Mouse (Mus musculus): Measurements from ENCODE around the gene Grb2.

The Grb2 gene

GRCm38 (mm10) chr11:115708209-115708876 is at the start of gene Grb2:
Grb2 (minus strand) TSS chr11:115708597.
- peak; percentile 97 for DNase-seq

- DNase-seq = no peak
These were observed 45.1 kb upstream of the Grb2 start for GRCm38 (mm10) chr11:115753485-115753884.

- DNase-seq = no peak
These were observed 44.3 kb upstream of the Grb2 start for GRCm38 (mm10) chr11:115752653-115753052.

DNA sequence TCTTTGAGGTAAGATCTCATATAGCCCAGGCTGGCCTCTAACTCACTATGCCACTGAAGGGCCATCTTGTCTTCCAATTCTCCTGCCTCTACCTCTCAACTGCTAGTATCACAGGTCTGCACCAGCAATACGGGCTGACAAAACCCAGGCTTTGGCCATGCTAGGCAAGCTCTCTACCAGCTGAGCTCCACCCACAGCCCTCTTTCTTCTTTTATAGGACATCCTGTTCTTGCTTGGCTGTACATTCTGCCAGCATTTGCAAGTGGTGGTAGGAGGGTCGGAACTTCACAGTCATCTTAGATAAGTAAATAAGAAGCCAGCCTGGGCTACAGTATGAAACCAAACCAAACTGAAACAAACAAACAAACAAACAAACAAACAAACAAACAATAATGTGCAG is 43.3 kb upstream of the Grb2 start:
- no peak for DNase-seq

DNA sequence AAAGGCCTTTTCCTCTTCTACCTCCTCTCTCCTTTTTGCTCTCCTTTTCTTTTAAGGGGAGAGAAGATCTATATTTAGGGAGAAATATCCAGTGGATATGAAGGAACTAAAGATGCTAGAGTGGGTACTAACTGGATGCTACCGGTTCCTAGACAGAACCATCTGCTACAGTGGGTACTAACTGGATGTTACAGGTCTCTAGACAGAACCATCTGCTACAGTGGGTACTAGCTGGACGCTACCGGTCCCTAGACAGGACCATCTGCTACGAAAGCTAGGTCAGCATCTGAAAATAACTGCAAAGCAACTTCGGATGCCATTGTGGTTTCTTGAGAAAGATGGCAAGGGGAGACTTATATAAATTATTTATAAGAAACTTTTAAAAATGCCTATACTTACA is 41.4 kb upstream of the Grb2 start:
- DNase-seq = no peak

DNA sequence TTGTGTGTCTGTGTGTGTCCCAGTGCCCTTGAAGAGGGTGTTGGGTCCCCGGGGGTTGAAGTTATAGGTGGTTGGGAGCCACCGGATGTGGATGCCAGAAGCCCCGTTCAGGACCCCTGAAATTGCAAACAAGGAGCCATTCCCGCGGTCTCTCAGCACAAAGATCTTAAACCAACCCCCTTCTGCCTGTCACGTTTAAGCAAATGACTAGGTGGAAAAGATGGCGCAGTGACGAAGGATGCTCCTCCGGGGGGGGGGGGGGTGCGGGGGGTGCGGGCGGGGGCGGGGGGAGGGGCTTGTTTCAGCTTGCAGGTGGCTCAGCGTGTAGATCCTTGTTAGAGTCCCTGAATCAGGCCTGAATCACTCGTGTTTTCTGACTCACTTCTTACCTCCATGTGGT is 39.0 kb upstream of the Grb2 start:
- no peak for DNase-seq

- DNase-seq = no peak
These were observed 38.4 kb upstream of the Grb2 start for GRCm38 (mm10) chr11:115746762-115747161.

DNA sequence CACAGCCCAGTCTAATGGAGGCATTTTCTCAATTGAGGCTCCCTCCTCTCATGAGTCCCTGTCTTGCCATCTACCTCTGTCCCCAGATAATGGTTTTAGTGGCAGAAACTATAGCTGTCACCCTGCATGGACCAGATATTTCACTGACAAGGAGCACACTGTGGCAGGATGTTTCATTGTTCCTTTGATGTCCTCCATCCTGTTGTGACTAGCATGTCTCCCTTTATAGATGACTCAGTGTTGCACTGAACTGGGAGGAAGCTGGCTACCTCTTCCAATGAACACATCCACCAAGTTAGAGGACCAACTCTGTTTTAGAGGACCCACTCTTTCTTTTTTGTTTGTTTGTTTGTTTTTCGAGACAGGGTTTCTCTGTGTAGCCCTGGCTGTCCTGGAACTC is 37.7 kb upstream of the Grb2 start:
- DNase-seq = no peak

- no peak for DNase-seq
These were observed 36.0 kb upstream of the Grb2 start for GRCm38 (mm10) chr11:115744385-115744784.

- no peak for DNase-seq
These were observed 34.5 kb upstream of the Grb2 start for GRCm38 (mm10) chr11:115742926-115743325.

GRCm38 (mm10) chr11:115741070-115741469 is 32.7 kb upstream of the Grb2 start:
- DNase-seq = no peak

DNA sequence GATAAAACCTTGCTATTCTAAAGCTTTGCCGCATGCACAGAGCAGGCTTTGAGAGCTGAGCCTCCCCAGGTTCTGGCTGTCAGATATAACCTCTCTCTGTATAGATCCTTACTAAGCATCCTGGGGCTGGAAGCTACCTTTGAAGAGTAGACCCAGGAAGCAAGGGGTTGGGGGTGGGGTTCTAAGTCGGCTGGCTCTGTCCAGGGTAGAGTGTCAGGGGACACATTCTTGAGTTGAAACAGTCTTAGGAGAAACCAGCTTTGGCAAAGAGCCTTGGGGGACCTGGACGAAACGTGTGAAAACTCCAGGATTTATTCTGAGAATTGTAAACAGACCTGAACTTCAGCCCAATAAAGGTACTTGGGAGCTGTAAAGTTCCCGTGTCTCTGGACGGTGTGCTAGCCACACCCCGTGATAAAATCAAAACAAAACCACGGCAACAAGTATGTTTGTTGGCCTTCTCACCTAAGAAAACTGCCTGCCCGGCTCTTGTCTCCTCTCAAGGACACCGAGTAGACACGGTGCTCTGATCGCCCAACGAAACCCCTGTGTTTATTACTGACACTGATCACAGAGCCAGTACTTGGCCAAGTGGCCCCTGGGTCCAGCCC is 30.0 kb upstream of the Grb2 start:
- no peak for DNase-seq

DNA sequence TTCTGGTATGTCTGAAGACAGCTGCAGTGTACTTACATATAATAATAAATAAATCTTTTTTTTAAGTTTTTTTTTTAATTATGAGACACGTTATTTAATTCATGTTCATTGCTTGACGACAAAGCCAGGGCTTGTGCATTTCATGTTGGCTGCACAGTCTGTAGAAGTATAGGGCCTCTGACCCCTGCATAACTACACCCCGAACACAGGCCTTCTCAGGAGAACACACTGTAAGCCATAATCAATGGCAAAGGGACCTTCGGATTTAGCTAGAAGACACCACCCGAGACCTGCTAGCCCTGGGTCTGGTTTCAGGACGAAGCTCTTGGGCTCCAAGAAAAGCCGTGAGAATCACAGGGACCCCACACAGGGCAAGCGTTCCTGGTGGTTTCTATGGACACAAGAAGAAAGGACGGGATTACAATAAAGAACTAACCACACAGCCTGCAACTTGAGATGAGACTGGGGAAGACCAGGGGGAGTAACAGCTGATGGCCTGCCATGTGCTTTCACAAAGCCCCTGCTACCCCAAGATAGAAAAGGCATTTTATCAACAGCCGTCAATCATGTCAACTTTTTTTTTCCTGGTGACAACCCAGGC is 29.3 kb upstream of the Grb2 start:
- no peak for DNase-seq

DNA sequence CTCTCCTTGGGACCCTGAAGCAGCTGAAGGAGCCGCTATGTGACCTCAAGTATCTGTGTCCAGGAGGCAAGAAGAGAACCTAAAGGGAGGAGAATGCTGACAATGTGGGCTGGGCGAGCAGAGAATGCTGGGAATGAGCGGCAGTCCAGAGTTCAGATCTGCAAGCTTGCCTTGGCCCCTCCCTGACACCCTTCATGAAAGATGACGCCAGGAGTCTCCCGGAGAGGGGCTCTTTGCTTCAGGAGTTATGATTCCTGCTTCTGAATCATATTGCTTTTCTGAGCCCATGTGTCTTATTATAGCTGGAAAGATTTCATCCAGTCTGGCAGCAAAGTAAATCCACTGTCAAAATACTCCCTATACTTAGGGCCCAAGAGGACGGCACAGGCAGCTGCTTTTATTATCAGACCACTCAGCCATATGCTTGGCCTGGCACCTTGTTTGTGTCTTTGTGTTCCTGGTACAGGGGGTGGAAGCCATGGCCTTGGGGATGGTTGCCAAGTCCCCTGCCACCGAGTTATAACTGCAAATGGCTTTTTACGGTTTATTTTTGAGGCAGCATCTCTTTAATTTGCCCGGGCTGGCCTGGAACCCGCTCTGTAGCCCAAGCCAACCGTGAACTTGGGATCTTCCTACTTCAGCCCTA is 25.8 kb upstream of the Grb2 start:
- no peak for DNase-seq

- no peak for DNase-seq
These were observed 14.8 kb upstream of the Grb2 start for GRCm38 (mm10) chr11:115723231-115723630.

- DNase-seq = peak; percentile 76
These were observed 14.2 kb upstream of the Grb2 start for GRCm38 (mm10) chr11:115722638-115723037.

DNA sequence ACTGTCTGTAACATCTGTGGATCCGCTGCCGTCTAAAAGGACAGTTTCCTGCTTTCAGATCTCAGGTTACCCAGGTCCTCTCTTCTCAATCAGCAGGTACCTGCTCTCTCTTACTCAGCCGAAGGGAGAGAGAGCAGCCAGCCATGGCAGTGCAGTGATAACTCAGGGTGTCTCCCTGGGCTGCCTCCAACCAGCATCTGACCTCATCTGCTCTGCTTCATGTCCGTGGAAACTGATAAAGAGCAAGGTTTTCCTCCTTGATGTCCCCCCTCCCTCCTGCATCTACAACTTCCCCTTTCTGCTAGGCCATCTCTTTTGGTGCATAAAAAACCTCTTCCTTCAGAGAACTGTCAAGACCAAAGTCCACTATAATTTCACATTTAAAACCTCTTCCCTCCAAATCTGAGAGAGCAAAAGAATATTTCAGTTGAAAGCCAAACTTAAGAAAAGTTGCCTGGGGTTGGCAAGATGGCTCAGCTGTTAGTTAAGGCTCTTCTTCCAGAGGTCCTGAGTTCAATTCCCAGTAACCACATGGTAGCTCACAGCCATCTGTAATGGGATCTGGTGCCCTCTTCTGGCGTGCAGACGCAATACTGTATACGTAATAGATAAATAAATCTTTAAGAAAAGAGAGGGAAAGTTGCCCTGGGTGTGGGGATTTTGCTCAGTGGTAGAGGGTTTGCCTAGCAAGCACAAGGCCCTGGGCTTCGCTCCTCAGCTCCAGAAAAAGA is 9.4 kb upstream of the Grb2 start:
- DNase-seq = no peak

GRCm38 (mm10) chr11:115716410-115717338 is 8.3 kb upstream of the Grb2 start:
- no peak for DNase-seq

DNA sequence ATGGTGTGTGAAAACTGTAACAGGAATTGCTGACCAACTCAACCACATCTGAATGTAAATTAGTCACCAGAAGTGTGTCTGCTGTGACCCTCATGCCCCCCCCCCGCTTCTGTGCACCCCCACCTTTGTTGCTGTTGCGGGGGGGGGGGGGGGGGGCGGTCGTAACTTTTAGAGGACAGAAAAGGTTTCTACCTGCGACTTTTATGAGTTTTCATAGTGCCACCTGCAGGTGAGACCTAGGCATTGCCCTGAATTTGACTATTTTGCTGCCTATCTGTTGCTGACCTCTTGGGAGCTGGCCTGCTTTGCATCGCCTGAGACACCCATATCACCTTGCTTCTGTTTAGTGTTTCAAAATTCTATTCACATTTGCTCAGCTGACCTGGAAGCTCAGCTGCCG is 6.1 kb upstream of the Grb2 start:
- DNase-seq = no peak

- no peak for DNase-seq
These were observed 5.0 kb upstream of the Grb2 start for GRCm38 (mm10) chr11:115713447-115713846.

GRCm38 (mm10) chr11:115712674-115713298 is 4.4 kb upstream of the Grb2 start:
- no peak for DNase-seq

DNA sequence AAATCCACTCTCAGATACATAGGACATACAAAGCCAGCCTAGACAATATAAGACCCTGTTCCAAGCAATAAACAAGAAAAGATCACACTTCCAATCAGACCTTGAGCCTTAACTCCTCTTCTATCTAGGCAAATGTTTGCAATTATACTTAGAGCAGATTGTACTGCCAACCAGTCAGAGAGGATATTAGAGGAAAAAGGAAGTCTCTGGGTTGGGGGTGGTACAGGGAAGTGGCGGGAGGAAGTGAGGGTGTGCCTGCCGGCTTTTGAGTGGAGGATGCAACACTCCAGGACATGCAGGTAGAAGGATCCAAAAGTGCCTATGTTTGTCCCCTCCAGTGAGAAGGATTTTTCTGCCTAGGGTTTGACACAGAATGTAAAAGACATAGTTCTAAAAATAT is 3.9 kb upstream of the Grb2 start:
- DNase-seq = no peak
